Mouse (Mus musculus): Measurements from ENCODE around the gene Tmem63b. TPM values are rescaled to one million over a fixed set of nuclear protein-coding genes. Genes with fewer than 3 reads are reported as not detected.

Gene Tmem63b
- polyA plus RNA-seq, 1 experiment from 2014 or later = 41.2 TPM

DNA sequence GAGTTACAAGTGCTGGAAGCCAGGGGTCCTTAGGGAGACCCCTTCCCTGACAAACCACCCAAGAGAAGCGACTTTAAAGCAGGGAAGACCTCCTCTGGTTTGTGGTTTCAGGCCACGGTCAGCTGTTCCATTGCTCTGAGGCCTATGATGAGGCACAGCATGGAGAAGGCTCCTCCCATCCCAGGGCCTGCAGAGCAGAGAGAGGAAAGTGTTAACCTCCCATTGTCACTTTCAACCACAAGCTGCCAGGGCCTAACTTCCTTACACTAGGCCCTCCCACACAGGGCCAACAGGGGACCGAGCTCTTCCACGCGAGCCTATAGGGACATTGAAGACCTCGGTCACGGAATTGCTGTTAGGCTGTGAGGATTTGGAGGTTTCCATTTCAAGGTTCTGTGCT lies 16.5 kb upstream of the Tmem63b start:
- no peaks in the 10 kb centered on the region for H3K27me3 ChIP-seq (replicated peaks)
- H3K36me3 ChIP-seq = peaks cover 9% of the 10 kb centered on the region; the same call in 1 of the 2 replicates
- peaks cover 22% of the 10 kb centered on the region for H3K4me1 ChIP-seq (replicated peaks)
- H3K9me3 ChIP-seq (replicated peaks) = no peaks in the 10 kb centered on the region
- H3K9ac ChIP-seq = no peak overlapping the region
- H3K27ac ChIP-seq (ENCODE audit: poor library complexity, severe bottlenecking) = no peak overlapping the region
- WGBS = 55% methylated on average over 7 of the region's 7 CpGs
- no peak overlapping the region for H3K4me2 ChIP-seq
- no peak overlapping the region for H3K4me3 ChIP-seq
- no peak for ATAC-seq (ENCODE audit: insufficient number of reproducible peaks, low FRiP score)

DNA sequence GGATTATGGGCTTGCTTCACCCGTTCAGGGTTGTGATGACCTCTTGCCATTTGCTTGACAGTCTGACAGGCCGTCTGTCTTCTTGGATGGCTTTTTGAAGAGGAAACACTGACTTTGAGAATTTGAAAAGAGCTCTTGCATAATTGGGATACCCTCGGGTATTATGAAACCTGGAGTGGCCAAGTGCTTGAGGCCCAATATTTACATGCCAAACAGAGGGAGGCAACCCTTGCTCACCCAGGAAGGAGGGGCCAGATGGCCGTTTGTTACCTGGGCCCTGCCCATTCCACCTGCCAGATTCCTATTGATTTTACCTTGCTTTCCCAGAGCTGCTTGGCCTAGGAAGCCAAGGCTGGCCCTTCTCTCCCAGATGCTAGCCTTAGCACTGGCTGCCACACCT lies 15.5 kb upstream of the Tmem63b start:
- WGBS = 69% methylated on average over 4 of the region's 4 CpGs
- Histone ChIP-seq H3K27me3 (replicated peaks) (no peaks in the 10 kb centered on the region), H3K36me3 (peaks cover 13% of the 10 kb centered on the region; the same call in 1 of the 2 replicates), H3K9me3 (replicated peaks) (no peaks in the 10 kb centered on the region), H3K4me3 (no peak overlapping the region), H3K4me2 (no peak overlapping the region), H3K4me1 (replicated peaks) (peaks cover 22% of the 10 kb centered on the region), H3K27ac (ENCODE audit: poor library complexity, severe bottlenecking) (no peak overlapping the region), H3K9ac (no peak overlapping the region)
- no peak for ATAC-seq (ENCODE audit: insufficient number of reproducible peaks, low FRiP score)

DNA sequence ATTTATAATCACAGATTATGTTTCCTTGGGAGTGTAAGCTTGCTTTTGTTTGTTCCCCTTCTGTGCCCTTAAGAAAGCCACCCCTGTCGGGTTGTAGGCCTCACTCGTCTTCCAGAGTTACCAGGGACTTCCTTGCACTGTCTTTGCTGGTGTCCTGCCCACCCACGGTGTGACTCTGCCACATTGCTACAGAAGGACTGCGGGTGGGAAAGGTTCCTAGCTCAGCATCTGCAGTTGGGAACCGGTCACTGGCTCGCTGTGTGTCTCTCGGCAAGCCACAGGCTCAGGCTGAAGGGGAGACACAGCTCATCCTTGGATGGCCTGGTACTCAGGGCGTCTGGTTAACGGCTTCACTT lies 14.5 kb upstream of the Tmem63b start:
- Histone ChIP-seq H3K9ac (0 out of 2 replicates have a peak overlapping the region, but pooled peaks have one; percentile 33), H3K27ac (ENCODE audit: poor library complexity, severe bottlenecking) (peak overlapping the region; percentile 70), H3K27me3 (replicated peaks) (no peaks in the 10 kb centered on the region), H3K9me3 (replicated peaks) (no peaks in the 10 kb centered on the region), H3K4me2 (no peak overlapping the region), H3K36me3 (peaks cover 17% of the 10 kb centered on the region; the same call in 1 of the 2 replicates), H3K4me3 (no peak overlapping the region), H3K4me1 (replicated peaks) (peaks cover 22% of the 10 kb centered on the region)
- 60% methylated on average over 9 of the region's 9 CpGs for WGBS
- ATAC-seq (ENCODE audit: insufficient number of reproducible peaks, low FRiP score) = no peak

DNA sequence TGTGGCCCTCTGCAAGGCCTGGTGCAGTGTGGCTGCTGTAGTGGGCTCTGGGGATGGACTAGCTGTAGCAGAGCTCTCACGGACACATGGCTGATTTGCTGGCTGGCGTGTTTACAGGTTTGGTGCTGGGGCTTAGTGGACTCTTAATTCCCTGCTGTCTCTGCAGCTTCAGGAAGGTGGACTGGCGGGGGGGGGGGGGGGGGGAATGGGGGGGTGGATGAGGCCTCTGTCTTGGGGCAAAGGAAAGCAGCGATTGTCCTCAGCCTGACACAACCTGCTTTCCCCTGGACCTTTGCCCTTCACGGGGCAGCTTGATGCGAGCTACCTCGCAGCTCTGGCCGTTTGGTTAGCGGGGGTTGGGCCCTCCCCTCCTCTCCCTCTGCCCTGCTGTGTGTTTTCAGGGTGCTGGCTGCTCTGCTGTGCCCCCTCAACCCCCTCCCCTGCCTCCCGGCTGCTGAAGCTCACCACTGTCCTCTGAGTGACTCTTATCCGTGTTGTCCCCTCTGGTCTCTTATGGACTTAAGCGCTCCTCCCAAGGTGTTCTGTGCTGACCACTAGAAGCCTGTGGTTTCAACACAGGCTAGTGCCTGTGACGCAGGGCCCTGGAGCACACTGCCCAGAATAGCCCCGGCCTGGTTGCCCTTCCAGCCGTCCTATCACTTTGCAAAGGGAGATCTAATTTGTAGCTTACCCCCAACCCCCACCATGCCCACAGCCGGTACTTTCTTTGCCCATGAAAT lies 14.0 kb upstream of the Tmem63b start:
- Histone ChIP-seq H3K27me3 (replicated peaks) (no peaks in the 10 kb centered on the region), H3K9me3 (replicated peaks) (no peaks in the 10 kb centered on the region), H3K27ac (ENCODE audit: poor library complexity, severe bottlenecking) (peak overlapping the region; percentile 70), H3K9ac (no peak overlapping the region), H3K4me1 (replicated peaks) (peaks cover 24% of the 10 kb centered on the region), H3K4me3 (no peak overlapping the region), H3K36me3 (peaks cover 17% of the 10 kb centered on the region; the same call in 1 of the 2 replicates), H3K4me2 (0 out of 2 replicates have a peak overlapping the region, but pooled peaks have one; percentile 35)
- WGBS = 46% methylated on average over 9 of the region's 16 CpGs
- ATAC-seq (ENCODE audit: insufficient number of reproducible peaks, low FRiP score) = peak; percentile 40; the same call in 1 of the 2 replicates

DNA sequence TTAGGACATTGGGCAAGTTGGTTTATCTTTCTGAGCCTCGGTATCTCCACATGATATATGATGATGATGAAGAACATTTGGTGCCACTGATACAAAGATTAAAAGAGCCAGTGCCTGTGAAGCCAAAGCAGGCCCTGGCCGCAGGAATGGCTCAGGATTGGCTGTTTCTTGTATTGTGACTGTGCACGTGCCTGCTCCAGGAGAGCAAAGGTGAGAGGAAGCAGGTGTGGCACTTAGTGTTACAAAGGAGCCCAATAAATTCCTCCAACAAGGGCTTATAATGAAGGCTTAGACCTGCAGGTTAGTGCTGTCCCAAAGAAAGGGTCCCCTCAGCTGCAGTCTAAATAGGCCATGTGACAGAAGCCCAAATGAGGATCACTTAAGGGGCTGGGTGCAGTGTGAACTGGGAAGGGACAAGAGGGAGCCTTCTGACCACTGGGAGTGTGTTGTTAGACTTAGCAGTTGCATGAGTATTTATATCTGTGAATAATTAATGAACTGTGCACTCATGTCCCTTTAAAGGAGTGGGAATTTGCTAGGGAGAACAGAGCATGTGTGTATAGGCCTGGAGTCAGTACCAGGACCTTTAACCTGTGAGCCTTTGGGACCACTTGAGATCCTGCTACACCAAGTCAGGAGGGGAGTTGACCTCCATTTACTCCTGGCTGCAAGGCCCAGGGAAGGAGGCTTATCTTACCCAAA lies 12.5 kb upstream of the Tmem63b start:
- no peak overlapping the region for H3K9ac ChIP-seq
- no peaks in the 10 kb centered on the region for H3K27me3 ChIP-seq (replicated peaks)
- peaks cover 34% of the 10 kb centered on the region for H3K4me1 ChIP-seq (replicated peaks)
- no peaks in the 10 kb centered on the region for H3K9me3 ChIP-seq (replicated peaks)
- no peak overlapping the region for H3K4me3 ChIP-seq
- no peak overlapping the region for H3K4me2 ChIP-seq
- no peak overlapping the region for H3K27ac ChIP-seq (ENCODE audit: poor library complexity, severe bottlenecking)
- WGBS = 86% methylated on average over 3 of the region's 3 CpGs
- ATAC-seq (ENCODE audit: insufficient number of reproducible peaks, low FRiP score) = no peak
- H3K36me3 ChIP-seq = peaks cover 17% of the 10 kb centered on the region; the same call in 1 of the 2 replicates

DNA sequence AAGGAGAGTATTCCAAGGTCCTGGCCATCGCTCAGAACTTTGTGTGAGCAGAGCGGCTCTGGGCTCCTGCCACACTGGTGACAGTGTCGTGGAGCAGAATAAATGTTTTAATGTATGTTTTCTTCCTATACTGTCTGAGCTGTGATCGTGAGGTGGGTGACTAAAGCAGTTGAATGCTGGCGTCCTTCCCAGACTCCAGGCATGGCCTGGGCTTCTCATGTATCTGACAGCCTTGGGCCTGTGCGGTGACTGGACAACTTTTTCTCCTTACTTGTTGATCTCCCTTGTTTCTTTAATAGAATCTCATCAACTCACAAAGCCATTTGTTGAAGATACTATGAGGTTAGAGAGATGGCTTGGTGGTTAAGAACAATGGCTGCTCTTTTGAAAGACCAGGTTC lies 11.7 kb upstream of the Tmem63b start:
- H3K27me3 ChIP-seq (replicated peaks) = no peaks in the 10 kb centered on the region
- no peak overlapping the region for H3K4me2 ChIP-seq
- H3K4me1 ChIP-seq (replicated peaks) = peaks cover 42% of the 10 kb centered on the region
- WGBS = 81% methylated on average over 6 of the region's 6 CpGs
- H3K27ac ChIP-seq (ENCODE audit: poor library complexity, severe bottlenecking) = no peak overlapping the region
- ATAC-seq (ENCODE audit: insufficient number of reproducible peaks, low FRiP score) = no peak
- H3K36me3 ChIP-seq = peaks cover 17% of the 10 kb centered on the region; the same call in 1 of the 2 replicates
- H3K9ac ChIP-seq = no peak overlapping the region
- H3K4me3 ChIP-seq = no peak overlapping the region
- no peaks in the 10 kb centered on the region for H3K9me3 ChIP-seq (replicated peaks)

DNA sequence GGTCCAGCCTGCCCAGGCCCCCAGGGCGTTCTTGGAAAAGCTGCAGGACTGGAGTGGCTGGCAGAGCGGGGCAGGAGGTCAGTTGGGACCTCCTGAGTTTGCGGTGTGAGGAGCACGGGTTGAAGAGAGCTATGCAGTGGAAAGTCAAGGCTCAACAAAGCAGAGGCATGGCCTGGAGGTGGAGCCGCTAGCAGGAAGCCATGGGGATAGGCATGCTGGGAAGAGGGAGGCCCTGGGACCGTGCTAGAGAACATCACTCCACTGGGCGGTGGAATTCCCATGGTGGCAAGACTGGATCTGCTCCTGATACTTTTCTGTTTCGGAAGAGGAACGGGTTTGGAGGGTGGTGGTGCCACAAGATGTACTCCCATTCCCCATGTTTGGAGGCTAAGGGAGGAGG lies 10.3 kb upstream of the Tmem63b start:
- 91% methylated on average over 9 of the region's 9 CpGs for WGBS
- Histone ChIP-seq H3K27me3 (replicated peaks) (no peaks in the 10 kb centered on the region), H3K4me2 (no peak overlapping the region), H3K4me3 (no peak overlapping the region), H3K36me3 (peaks cover 17% of the 10 kb centered on the region; the same call in 1 of the 2 replicates), H3K27ac (ENCODE audit: poor library complexity, severe bottlenecking) (no peak overlapping the region), H3K4me1 (replicated peaks) (peaks cover 52% of the 10 kb centered on the region), H3K9ac (no peak overlapping the region), H3K9me3 (replicated peaks) (no peaks in the 10 kb centered on the region)
- ATAC-seq (ENCODE audit: insufficient number of reproducible peaks, low FRiP score) = no peak

DNA sequence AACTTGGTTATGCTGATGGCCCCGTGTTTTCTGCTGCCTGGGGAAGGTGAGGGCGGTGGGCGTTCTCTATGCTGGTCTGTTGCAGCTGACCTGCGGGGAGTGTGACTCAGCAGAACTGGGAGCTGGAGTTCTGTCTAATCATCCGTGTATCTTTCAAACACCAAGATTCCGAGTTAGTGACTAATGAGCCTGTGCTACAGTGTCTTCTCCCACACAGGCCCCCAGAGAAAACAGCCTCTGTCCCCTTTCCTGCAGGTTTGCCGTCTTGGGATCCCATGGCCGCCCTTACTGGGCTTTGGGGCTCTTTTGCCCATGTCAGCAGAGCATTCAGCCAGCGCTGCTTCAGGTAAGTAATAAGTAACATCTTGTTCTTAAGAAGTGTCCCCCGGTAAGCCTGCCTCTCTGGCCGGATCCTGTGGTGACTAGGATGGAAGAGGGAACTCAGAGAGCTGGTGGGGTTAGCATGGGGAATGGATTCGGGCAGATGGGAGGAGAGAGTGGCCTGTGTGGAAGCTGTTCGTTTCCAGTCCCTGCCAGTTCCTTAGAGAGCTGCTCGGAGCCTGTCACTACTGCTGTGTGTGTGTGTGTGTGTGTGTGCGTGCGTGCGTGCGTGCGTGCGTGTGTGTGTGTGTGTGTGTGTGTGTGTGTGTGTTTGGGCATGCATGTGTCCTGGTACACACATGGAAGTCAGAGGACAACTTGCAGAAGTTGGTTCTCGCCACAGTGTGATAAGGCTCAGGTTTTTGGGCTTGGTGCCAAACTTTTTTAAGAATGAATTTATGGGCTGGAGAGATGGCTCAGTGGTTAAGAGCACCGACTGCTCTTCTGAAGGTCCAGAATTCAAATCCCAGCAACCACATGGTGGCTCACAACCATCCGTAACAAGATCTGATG lies 8.8 kb upstream of the Tmem63b start:
- no peak overlapping the region for H3K27ac ChIP-seq (ENCODE audit: poor library complexity, severe bottlenecking)
- H3K4me2 ChIP-seq = no peak overlapping the region
- 59% methylated on average over 23 of the region's 23 CpGs for WGBS
- H3K9me3 ChIP-seq (replicated peaks) = no peaks in the 10 kb centered on the region
- peaks cover 17% of the 10 kb centered on the region; the same call in 1 of the 2 replicates for H3K36me3 ChIP-seq
- peaks cover 39% of the 10 kb centered on the region for H3K4me1 ChIP-seq (replicated peaks)
- no peak overlapping the region; the same call in 1 of the 2 replicates for H3K9ac ChIP-seq
- no peak overlapping the region for H3K4me3 ChIP-seq
- H3K27me3 ChIP-seq (replicated peaks) = no peaks in the 10 kb centered on the region
- ATAC-seq (ENCODE audit: insufficient number of reproducible peaks, low FRiP score) = peak; percentile 52; the same call in 1 of the 2 replicates

DNA sequence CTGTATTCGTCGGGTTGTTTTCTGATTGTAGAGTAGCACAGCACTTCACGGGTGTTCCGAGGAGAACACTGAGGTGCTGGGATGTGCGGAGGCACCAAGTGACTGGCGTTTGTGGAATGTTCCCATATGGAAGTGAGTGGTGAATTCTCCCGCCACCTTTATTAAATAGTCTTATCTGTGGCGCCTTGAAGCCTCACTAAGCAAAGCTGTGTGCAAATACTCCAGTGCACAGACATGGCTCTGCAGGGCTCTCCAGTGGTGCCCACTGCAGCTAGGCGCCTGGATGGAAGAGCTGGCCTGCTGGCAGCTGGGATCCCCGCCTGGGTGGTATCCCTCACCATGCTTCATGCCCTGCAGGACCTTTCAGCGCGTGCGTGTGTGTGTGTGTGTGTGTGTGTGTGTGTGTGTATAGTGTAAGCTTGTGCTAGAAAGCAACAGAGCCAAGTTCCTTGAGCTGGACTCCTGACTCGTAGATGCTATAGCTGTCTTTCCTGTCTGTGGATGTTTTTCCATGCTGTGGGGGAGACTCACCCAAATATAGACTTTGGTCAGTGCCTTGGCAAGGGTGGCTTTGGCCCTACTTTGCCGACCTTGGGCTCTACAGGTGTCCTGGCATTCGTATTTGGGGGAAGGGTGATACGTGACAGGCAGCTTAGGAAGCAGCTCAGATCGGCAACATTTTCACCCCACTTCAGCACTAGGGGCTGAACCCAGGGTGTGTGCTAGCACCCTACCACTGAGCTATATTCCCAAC lies 7.3 kb upstream of the Tmem63b start:
- Histone ChIP-seq H3K36me3 (peaks cover 14% of the 10 kb centered on the region; the same call in 1 of the 2 replicates), H3K4me3 (no peak overlapping the region)

DNA sequence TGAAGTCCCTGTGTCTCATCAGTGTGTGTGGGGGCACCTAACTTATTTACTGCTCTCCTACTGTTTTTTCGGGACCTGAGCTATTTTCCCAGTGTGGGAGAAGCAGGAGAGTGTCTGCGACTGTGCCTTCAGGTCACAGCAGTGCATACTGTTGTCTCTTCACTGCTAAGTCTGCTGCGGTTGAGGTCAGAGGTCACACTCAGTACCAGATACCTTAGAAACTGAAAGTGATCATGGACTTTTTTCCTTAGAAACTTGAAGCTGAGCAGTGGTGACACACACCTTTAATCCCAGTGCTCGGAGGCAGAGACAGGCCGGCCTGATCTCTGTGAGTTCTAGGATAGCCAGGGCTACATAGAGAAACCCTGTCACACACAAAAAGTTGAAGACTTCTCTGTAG lies 5.5 kb upstream of the Tmem63b start:
- WGBS = 73% methylated on average over 5 of the region's 5 CpGs
- Histone ChIP-seq H3K9ac (no peak overlapping the region), H3K4me2 (no peak overlapping the region), H3K4me3 (no peak overlapping the region), H3K27ac (ENCODE audit: poor library complexity, severe bottlenecking) (no peak overlapping the region), H3K9me3 (replicated peaks) (no peaks in the 10 kb centered on the region), H3K4me1 (replicated peaks) (peaks cover 47% of the 10 kb centered on the region), H3K27me3 (replicated peaks) (no peaks in the 10 kb centered on the region), H3K36me3 (peaks cover 4% of the 10 kb centered on the region; the same call in 1 of the 2 replicates)
- no peak for ATAC-seq (ENCODE audit: insufficient number of reproducible peaks, low FRiP score)

More for the DNA sequence above, 7.3 kb upstream of the Tmem63b start:
- Histone ChIP-seq H3K4me1 (replicated peaks) (peaks cover 35% of the 10 kb centered on the region), H3K27ac (ENCODE audit: poor library complexity, severe bottlenecking) (no peak overlapping the region), H3K27me3 (replicated peaks) (no peaks in the 10 kb centered on the region), H3K9me3 (replicated peaks) (no peaks in the 10 kb centered on the region), H3K4me2 (peak overlapping the region; percentile 4; the same call in 1 of the 2 replicates), H3K9ac (0 out of 2 replicates have a peak overlapping the region, but pooled peaks have one; percentile 24)
- no peak for ATAC-seq (ENCODE audit: insufficient number of reproducible peaks, low FRiP score)
- 57% methylated on average over 18 of the region's 18 CpGs for WGBS
